Mouse (Mus musculus) cortical plate, adult 2 months (tissue): ENCODE measurements around the gene Tmem80.

ENCODE experiments used
- CTCF ChIP-seq: fragments of 200-500 bp; IDR thresholded peaks from 2 replicates; pipeline ENCODE4 v1.5.1; 2011; ENCODE audit warnings: mild to moderate bottlenecking, control low read depth, low read length; ENCODE audit not compliant: insufficient read depth; ENCODE audit errors: extremely low read depth
- POLR2A ChIP-seq: fragments of 200-500 bp; IDR thresholded peaks from 2 replicates; pipeline ENCODE4 v1.6.1; 2011; ENCODE audit warnings: mild to moderate bottlenecking, low read length, control low read depth; ENCODE audit not compliant: insufficient read depth; ENCODE audit errors: extremely low read depth

DNA sequence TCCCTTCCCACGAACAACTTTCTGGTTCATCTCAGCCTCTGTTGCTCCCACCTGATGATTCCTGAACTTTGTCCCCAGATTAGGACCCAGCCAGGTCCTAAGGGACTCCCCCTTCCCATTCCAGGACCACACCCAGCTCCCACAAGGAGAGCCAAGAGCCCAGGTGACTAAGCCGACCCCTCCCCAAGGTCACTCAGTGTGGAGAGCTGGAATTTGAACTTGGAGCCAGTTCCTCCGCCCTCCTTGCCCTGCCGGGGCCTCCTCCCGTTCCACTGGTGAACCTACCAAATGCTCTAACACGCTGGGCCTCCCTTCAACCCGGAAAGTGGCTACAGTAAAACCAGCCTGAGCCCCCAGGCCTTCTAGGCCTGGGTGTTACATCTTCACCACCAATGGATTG lies 12.5 kb downstream of the Tmem80 start:
- TF ChIP-seq CTCF (no peak), POLR2A (no peak)
